Mouse (Mus musculus) natural killer cell, adult 2 months (primary cell): ENCODE results near the gene Cd300c2.
"Not testable (repeated sequence)": the region's sequence is repeated elsewhere in the genome, so short reads cannot be mapped to it uniquely, and the experiment has no call there.

ENCODE experiments used
- DNase-seq, 2 experiments: peaks; one replicate each; pipeline ENCODE4 v3.0.0; 2022; ENCODE audit warnings: low spot score in 2 of 2

The Cd300c2 gene

DNA sequence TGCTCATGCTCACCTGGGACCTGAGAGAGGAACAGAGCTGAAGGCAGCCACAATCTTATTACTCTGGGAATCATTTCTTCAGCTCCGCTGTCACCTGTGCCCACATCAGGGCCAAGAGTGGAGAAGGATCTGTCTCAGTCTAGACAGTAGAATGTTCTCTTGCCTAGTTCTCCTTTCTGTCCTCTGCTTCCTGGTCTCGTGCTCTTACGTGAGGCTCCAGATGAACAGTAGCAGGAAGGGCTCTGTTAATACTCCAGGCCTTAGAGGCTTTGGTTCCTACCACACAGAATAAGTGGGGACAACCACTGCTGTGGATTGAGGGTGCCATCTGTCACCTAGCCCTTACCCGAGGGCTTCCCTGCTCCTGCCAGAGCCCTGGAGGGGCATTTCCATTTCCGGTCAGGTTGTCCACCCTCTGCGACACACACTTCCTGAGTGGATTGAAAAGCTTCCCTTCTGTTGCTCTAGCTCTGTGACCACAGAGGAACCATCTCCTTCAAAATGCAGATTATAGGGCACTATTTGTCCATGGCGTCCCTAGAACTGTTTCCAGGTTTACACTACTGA, at the start of gene Cd300c2:
Gene Cd300c2, minus strand, starts transcription at position 407 of the 567 bp plus-strand sequence.
- DNase-seq: no peak

GRCm38 (mm10) chr11:115049282-115049895, 47.7 kb upstream of the Cd300c2 start:
- DNase-seq: no peak

GRCm38 (mm10) chr11:115048259-115048658, 46.6 kb upstream of the Cd300c2 start, which contains the start of gene Cd300ld3:
Cd300ld3 (minus strand) TSS chr11:115048409.
- DNase-seq: no peak

DNA sequence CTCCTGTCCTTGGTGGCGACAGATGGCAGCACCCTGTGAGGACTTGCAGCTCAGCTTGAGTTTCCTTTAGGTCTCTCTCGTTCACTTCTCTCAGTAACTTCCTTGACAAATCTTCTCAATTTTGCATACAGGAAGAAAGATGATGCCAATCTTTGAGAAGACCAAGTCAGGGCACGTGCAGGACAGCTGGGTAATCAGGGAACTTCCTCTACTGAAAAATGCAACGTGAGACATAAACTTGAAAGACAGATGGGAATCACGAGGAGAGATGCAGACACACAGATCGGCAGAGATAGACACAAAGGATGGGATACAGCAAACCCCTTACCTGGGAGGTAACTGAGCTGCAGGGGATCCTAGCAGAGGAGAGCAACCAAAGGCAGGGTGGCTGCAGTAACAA, 36.0 kb upstream of the Cd300c2 start, which contains the start of gene Cd300ld5:
Gene Cd300ld5, minus strand, starts transcription at position 101 of the 400 bp plus-strand sequence.
- not testable (repeated sequence) for DNase-seq

- not testable (repeated sequence) for DNase-seq
Measured at GRCm38 (mm10) chr11:115026912-115027311, 25.2 kb upstream of the Cd300c2 start, which contains the start of gene Cd300ld4. Cd300ld4 (minus strand) TSS chr11:115027012.

DNA sequence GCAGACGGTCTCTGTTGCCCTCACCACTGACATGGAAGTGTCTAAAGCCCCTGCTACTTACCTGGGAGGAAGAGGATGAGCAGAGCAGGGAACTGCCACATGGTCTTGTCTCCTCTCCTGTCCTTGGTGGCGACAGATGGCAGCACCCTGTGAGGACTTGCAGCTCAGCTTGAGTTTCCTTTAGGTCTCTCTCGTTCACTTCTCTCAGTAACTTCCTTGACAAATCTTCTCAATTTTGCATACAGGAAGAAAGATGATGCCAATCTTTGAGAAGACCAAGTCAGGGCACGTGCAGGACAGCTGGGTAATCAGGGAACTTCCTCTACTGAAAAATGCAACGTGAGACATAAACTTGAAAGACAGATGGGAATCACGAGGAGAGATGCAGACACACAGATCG, 14.4 kb upstream of the Cd300c2 start, which contains the start of gene Cd300ld2:
Gene Cd300ld2, minus strand, starts transcription at position 101 of the 400 bp plus-strand sequence.
- not testable (repeated sequence) for DNase-seq

DNA sequence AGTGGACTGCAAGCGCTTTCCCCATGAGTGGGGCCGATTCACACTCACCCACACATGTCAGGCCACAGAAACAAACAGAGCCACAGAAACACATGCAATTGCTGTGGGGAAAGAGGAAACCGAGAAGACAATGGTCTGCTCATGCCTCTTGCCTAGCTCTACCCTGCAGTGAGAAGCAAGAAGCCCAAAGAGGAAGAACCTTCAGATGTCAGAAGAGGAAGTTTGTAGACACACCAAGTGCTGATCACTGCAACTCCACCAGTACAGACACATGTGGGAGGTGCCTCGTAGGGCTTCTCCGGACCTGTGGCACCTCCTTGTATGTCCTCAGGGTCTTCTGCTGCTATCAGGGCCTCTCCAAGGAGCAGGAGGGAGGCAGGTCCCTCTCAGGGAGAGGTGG, 2.4 kb upstream of the Cd300c2 start:
- DNase-seq: no peak

DNA sequence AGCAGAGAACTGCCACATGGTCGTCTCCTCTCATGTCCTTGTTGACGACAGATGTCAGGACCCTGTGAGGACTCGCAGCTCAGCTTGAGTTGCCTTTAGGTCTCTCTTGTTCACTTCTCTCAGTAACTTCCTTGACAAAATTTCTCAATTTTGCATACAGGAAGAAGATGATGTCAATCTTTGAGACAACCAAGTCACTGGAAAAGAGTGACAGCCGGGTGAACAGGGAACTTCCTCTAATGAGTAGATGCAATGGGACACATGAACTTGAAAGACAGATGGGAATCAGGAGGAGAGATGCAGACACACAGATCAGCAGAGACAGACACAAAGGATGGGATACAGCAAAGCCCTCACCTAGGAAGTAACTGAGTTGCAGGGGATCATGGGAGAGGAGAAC, 11.9 kb downstream of the Cd300c2 start, which contains the start of gene Cd300ld:
Gene Cd300ld, minus strand, starts transcription at position 130 of the 400 bp plus-strand sequence.
- DNase-seq: no peak

DNA sequence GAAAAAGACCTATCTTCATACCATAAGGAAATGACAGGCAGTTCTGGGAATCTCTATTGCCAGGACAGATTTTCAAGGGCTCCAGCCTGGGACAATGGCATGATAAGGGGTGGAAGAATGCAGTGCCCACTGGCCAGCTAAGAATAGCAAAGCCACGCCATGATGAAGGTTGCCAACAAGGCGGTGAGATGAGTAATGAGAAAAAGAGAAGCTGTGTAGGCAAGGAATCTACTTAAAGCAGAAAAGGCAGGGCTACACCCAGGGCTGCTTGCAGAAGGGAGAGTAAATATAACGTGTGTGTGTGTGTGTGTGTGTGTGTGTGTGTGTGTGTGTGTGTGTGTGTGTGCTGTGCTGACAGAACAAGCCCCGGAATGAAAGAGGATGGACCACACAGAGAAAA, 19.8 kb downstream of the Cd300c2 start:
- no peak for DNase-seq

- DNase-seq: no peak
Measured at GRCm38 (mm10) chr11:114972726-114973125, 29.0 kb downstream of the Cd300c2 start.

DNA sequence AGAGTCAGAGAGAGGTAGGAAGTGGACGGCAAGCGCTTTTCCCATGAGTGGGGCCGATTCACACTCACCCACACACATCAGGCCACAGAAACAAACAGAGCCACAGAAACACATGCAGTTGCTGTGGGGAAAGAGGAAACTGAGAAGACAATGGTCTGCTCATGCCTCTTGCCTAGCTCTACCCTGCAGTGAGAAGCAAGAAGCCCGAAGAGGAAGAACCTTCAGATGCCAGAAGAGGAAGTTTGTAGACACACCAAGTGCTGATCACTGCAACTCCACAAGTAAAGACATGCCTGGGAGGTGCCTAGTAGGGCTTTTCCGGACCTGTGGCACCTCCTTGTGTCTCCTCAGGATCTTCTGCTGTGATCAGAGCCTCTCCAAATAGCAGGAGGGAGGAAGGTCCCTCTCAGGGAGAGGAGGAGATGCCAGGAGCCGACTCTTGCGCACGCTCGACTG, 32.9 kb downstream of the Cd300c2 start, which contains the start of gene Cd300c:
Gene Cd300c, minus strand, starts transcription at position 406 of the 456 bp plus-strand sequence.
- DNase-seq: peak in 1 of 2 experiments; percentile 5

DNA sequence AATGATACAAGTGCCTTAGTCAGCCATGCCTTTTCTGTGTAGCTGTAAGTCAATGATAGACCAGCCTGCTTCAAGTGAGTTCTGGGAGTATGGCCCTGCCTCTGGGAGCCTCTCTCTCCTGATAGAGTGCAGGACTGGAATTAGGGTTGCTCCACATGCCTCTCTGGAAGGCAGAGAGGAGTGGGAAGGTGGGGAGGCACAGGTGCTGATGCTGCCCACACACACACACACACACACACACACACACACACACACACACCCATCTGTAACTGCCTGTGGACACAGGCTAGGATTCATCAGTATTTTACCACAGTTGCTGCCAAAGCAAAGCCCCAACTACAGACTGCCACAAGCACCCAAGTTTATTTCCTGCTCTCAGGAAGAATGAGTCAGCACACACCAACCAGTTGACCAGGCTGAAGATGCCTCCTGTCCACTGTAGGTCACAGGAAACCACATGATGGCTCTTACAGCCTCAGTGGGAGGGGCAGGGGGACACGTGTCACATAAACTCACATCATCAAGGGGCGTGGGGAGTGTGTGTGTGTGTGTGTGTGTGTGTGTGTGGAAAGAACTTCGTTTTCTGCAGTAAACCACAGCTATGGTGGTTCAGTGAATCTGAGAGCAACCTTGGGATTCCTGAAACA, 36.4 kb downstream of the Cd300c2 start:
- peak; percentile 62 to 80 for DNase-seq

DNA sequence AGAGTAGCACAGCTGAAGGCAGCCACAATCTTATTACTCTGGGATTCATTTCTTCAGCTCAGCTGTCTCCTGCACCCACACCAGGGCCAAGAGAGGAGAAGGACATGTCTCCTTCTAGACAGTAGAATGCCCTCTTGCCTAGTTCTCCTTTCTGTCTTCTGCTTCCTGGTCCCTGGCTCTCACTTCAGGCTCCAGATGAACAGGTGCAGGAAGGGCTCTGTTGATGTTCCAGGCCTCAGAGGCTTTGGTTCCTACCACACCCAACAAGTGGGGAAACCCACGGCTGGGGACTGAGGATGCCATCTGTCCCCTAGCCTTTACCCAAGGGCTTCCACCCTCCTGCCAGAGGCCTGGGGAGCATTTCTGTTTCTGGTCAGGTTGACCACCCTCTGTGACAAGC, 41.3 kb downstream of the Cd300c2 start:
- no peak for DNase-seq
